Mouse (Mus musculus): ENCODE results near the gene Golga2. TPM values are rescaled to one million over a fixed set of nuclear protein-coding genes. Genes with fewer than 3 reads are reported as not detected.

Gene Golga2
- 5.8 and 7.0 TPM in 2 replicates for polyA plus RNA-seq (2015; fragmentation: Nextera tagmentation; extraction: Ambion mirVana)

GRCm38 (mm10) chr2:32287334-32287840 lies at the start of gene Golga2:
TSS of gene Golga2 (plus strand) at chr2:32287384.
- Histone ChIP-seq H3K27me3 (ENCODE audit: insufficient read depth, low read length) (no peaks in the 10 kb centered on the region), H3K4me1 (ENCODE audit: insufficient read depth) (peaks cover 28% of the 10 kb centered on the region), H3K4me3 (ENCODE audit: low read depth, low read length) (peak within 1 kb of the TSS; percentile 90), H3K27ac (ENCODE audit: low read depth) (peak within 1 kb of the TSS; percentile 96), H3K36me3 (replicated peaks; ENCODE audit: insufficient read depth, low read length) (peaks cover 19% of the 10 kb centered on the region), H3K9ac (replicated peaks) (peak within 1 kb of the TSS; percentile 95), H3K9me3 (ENCODE audit: low read length) (no peaks in the 10 kb centered on the region), H3K4me2 (ENCODE audit: low read depth, low read length) (peak within 1 kb of the TSS; percentile 95)
- ATAC-seq (peak; percentile 11), DNase-seq (no peak)
- TF ChIP-seq EP300 (IDR thresholded peaks at IDR 0.05; ENCODE audit: low read depth), result no peak
- no peak for TF ChIP-seq CTCF (IDR thresholded peaks at IDR 0.05; ENCODE audit: low read depth)
- 0% methylated on average over 22 of the region's 23 CpGs for WGBS (ENCODE audit: insufficient replicate concordance)

- Histone ChIP-seq H3K4me1 (ENCODE audit: insufficient read depth) (peaks cover 24% of the 10 kb centered on the region), H3K36me3 (replicated peaks; ENCODE audit: insufficient read depth, low read length) (peaks cover 8% of the 10 kb centered on the region), H3K4me3 (ENCODE audit: low read depth, low read length) (peak overlapping the region; percentile 61), H3K27me3 (ENCODE audit: insufficient read depth, low read length) (no peaks in the 10 kb centered on the region), H3K9ac (replicated peaks) (peak overlapping the region; percentile 79), H3K27ac (ENCODE audit: low read depth) (peak overlapping the region; percentile 79; the same call in 1 of the 2 replicates), H3K9me3 (ENCODE audit: low read length) (no peaks in the 10 kb centered on the region), H3K4me2 (ENCODE audit: low read depth, low read length) (peak overlapping the region; percentile 96)
- DNase-seq (no peak), ATAC-seq (no peak)
- no peak for TF ChIP-seq EP300 (IDR thresholded peaks at IDR 0.05; ENCODE audit: low read depth)
- no peak for TF ChIP-seq CTCF (IDR thresholded peaks at IDR 0.05; ENCODE audit: low read depth)
- 41% methylated on average over 4 of the region's 4 CpGs for WGBS (ENCODE audit: insufficient replicate concordance)
Measured at GRCm38 (mm10) chr2:32237571-32237970, 49.6 kb upstream of the Golga2 start.

GRCm38 (mm10) chr2:32238708-32239435 lies 48.3 kb upstream of the Golga2 start:
- 73% methylated on average over 9 of the region's 9 CpGs for WGBS (ENCODE audit: insufficient replicate concordance)
- H3K27me3 ChIP-seq (ENCODE audit: insufficient read depth, low read length), result no peaks in the 10 kb centered on the region
- no peak overlapping the region for H3K4me3 ChIP-seq (ENCODE audit: low read depth, low read length)
- H3K27ac ChIP-seq (ENCODE audit: low read depth), result no peak overlapping the region
- peaks cover 24% of the 10 kb centered on the region for H3K4me1 ChIP-seq (ENCODE audit: insufficient read depth)
- H3K9me3 ChIP-seq (ENCODE audit: low read length), result no peaks in the 10 kb centered on the region
- ATAC-seq (no peak), DNase-seq (no peak)
- no peak overlapping the region for H3K9ac ChIP-seq (replicated peaks)
- no peak for TF ChIP-seq EP300 (IDR thresholded peaks at IDR 0.05; ENCODE audit: low read depth)
- no peak for TF ChIP-seq CTCF (IDR thresholded peaks at IDR 0.05; ENCODE audit: low read depth)
- H3K4me2 ChIP-seq (ENCODE audit: low read depth, low read length), result no peak overlapping the region
- no peaks in the 10 kb centered on the region; the same call in none of the 2 replicates for H3K36me3 ChIP-seq (replicated peaks; ENCODE audit: insufficient read depth, low read length)

GRCm38 (mm10) chr2:32240591-32240990 lies 46.6 kb upstream of the Golga2 start:
- H3K36me3 ChIP-seq (replicated peaks; ENCODE audit: insufficient read depth, low read length), result peaks cover 10% of the 10 kb centered on the region
- WGBS (ENCODE audit: insufficient replicate concordance), result 87% methylated on average over 5 of the region's 5 CpGs

GRCm38 (mm10) chr2:32242986-32243385 lies 44.2 kb upstream of the Golga2 start:
- no peak overlapping the region for H3K27ac ChIP-seq (ENCODE audit: low read depth)
- H3K27me3 ChIP-seq (ENCODE audit: insufficient read depth, low read length), result no peaks in the 10 kb centered on the region
- 85% methylated on average over 4 of the region's 4 CpGs for WGBS (ENCODE audit: insufficient replicate concordance)
- H3K36me3 ChIP-seq (replicated peaks; ENCODE audit: insufficient read depth, low read length), result peaks cover 18% of the 10 kb centered on the region
- TF ChIP-seq EP300 (IDR thresholded peaks at IDR 0.05; ENCODE audit: low read depth) (no peak), CTCF (IDR thresholded peaks at IDR 0.05; ENCODE audit: low read depth) (no peak)
- H3K9ac ChIP-seq (replicated peaks), result no peak overlapping the region
- H3K9me3 ChIP-seq (ENCODE audit: low read length), result no peaks in the 10 kb centered on the region
- DNase-seq, result no peak
- H3K4me3 ChIP-seq (ENCODE audit: low read depth, low read length), result no peak overlapping the region
- ATAC-seq, result no peak
- H3K4me2 ChIP-seq (ENCODE audit: low read depth, low read length), result no peak overlapping the region
- no peaks in the 10 kb centered on the region; the same call in 1 of the 2 replicates for H3K4me1 ChIP-seq (ENCODE audit: insufficient read depth)

More at GRCm38 (mm10) chr2:32240591-32240990, 46.6 kb upstream of the Golga2 start:
- Histone ChIP-seq H3K4me2 (ENCODE audit: low read depth, low read length) (no peak overlapping the region), H3K4me1 (ENCODE audit: insufficient read depth) (peaks cover 16% of the 10 kb centered on the region), H3K4me3 (ENCODE audit: low read depth, low read length) (no peak overlapping the region), H3K27ac (ENCODE audit: low read depth) (no peak overlapping the region), H3K9me3 (ENCODE audit: low read length) (no peaks in the 10 kb centered on the region), H3K9ac (replicated peaks) (no peak overlapping the region), H3K27me3 (ENCODE audit: insufficient read depth, low read length) (no peaks in the 10 kb centered on the region)
- DNase-seq (no peak), ATAC-seq (no peak)
- TF ChIP-seq CTCF (IDR thresholded peaks at IDR 0.05; ENCODE audit: low read depth), result no peak
- no peak for TF ChIP-seq EP300 (IDR thresholded peaks at IDR 0.05; ENCODE audit: low read depth)

- WGBS (ENCODE audit: insufficient replicate concordance), result 74% methylated on average over 4 of the region's 4 CpGs
- Histone ChIP-seq H3K4me3 (ENCODE audit: low read depth, low read length) (no peak overlapping the region), H3K4me2 (ENCODE audit: low read depth, low read length) (no peak overlapping the region), H3K9ac (replicated peaks) (no peak overlapping the region), H3K36me3 (replicated peaks; ENCODE audit: insufficient read depth, low read length) (peaks cover 35% of the 10 kb centered on the region), H3K9me3 (ENCODE audit: low read length) (no peaks in the 10 kb centered on the region), H3K27ac (ENCODE audit: low read depth) (no peak overlapping the region), H3K27me3 (ENCODE audit: insufficient read depth, low read length) (no peaks in the 10 kb centered on the region), H3K4me1 (ENCODE audit: insufficient read depth) (no peaks in the 10 kb centered on the region)
- DNase-seq (no peak), ATAC-seq (no peak)
- TF ChIP-seq CTCF (IDR thresholded peaks at IDR 0.05; ENCODE audit: low read depth) (no peak), EP300 (IDR thresholded peaks at IDR 0.05; ENCODE audit: low read depth) (no peak)
Measured at GRCm38 (mm10) chr2:32246741-32247140, 40.4 kb upstream of the Golga2 start.

Measured in liver, postnatal 0 days (tissue).